Mouse (Mus musculus): ENCODE results near the gene Alg9. TPM values are rescaled to one million over a fixed set of nuclear protein-coding genes. Genes with fewer than 3 reads are reported as not detected.

The Alg9 gene
- polyA plus RNA-seq, 1 experiment from 2014 or later, result 35.9 TPM

DNA sequence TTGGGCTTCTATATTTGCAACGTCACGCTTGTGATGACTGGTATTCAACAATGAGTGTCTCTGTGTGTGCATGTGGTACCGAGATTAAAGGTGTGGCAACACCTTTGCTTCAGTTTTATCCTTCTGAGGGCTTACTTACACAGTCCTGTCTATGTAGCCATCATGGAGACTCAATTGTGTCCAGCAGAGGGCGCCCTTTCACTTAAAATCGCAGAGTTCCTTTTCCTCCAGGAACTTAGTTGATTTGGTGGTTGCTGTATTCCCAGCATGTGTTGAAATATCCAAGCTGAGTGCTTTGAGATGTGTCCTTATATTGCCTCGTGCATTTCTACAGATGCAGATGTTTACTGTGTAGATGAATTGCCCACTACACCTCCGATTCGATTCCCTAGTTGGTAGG, 74.4 kb downstream of the Alg9 start:
- ATAC-seq (replicated peaks; ENCODE audit: low FRiP score), result 0 out of 2 replicates have a peak, but pooled peaks have one; percentile 44
- Histone ChIP-seq H3K27me3 (no peaks in the 10 kb centered on the region), H3K36me3 (peaks cover 2% of the 10 kb centered on the region), H3K4me1 (peaks cover 65% of the 10 kb centered on the region), H3K27ac (0 out of 2 replicates have a peak overlapping the region, but pooled peaks have one; percentile 51), H3K4me3 (replicated peaks) (no peak overlapping the region), H3K9me3 (replicated peaks) (no peaks in the 10 kb centered on the region), H3K4me2 (no peak overlapping the region), H3K9ac (no peak overlapping the region)
- WGBS, result 22% methylated on average over 8 of the region's 8 CpGs

GRCm38 (mm10) chr9:50849755-50850154, 74.9 kb downstream of the Alg9 start:
- H3K4me3 ChIP-seq (replicated peaks), result no peak overlapping the region
- H3K36me3 ChIP-seq, result no peaks in the 10 kb centered on the region
- no peaks in the 10 kb centered on the region for H3K9me3 ChIP-seq (replicated peaks)
- 73% methylated on average over 9 of the region's 9 CpGs for WGBS
- H3K9ac ChIP-seq, result no peak overlapping the region
- H3K27me3 ChIP-seq, result no peaks in the 10 kb centered on the region
- ATAC-seq (replicated peaks; ENCODE audit: low FRiP score), result no peak
- no peak overlapping the region for H3K4me2 ChIP-seq
- H3K4me1 ChIP-seq, result peaks cover 68% of the 10 kb centered on the region
- 0 out of 2 replicates have a peak overlapping the region, but pooled peaks have one; percentile 18 for H3K27ac ChIP-seq

GRCm38 (mm10) chr9:50850271-50850670, 75.5 kb downstream of the Alg9 start:
- Histone ChIP-seq H3K4me2 (peak overlapping the region; percentile 32; the same call in 1 of the 2 replicates), H3K4me1 (peaks cover 63% of the 10 kb centered on the region), H3K4me3 (replicated peaks) (no peak overlapping the region), H3K9me3 (replicated peaks) (no peaks in the 10 kb centered on the region), H3K36me3 (no peaks in the 10 kb centered on the region), H3K27me3 (no peaks in the 10 kb centered on the region), H3K27ac (0 out of 2 replicates have a peak overlapping the region, but pooled peaks have one; percentile 18), H3K9ac (no peak overlapping the region)
- 35% methylated on average over 11 of the region's 11 CpGs for WGBS
- no peak for ATAC-seq (replicated peaks; ENCODE audit: low FRiP score)

- no peak for ATAC-seq (replicated peaks; ENCODE audit: low FRiP score)
- WGBS, result 63% methylated on average over 8 of the region's 8 CpGs
- peaks cover 59% of the 10 kb centered on the region for H3K4me1 ChIP-seq
- no peaks in the 10 kb centered on the region for H3K9me3 ChIP-seq (replicated peaks)
- no peak overlapping the region for H3K9ac ChIP-seq
- H3K27me3 ChIP-seq, result no peaks in the 10 kb centered on the region
- H3K27ac ChIP-seq, result no peak overlapping the region
- no peaks in the 10 kb centered on the region for H3K36me3 ChIP-seq
- H3K4me2 ChIP-seq, result peak overlapping the region; percentile 32; the same call in 1 of the 2 replicates
- H3K4me3 ChIP-seq (replicated peaks), result no peak overlapping the region
Measured at GRCm38 (mm10) chr9:50850713-50851112, 75.9 kb downstream of the Alg9 start.

DNA sequence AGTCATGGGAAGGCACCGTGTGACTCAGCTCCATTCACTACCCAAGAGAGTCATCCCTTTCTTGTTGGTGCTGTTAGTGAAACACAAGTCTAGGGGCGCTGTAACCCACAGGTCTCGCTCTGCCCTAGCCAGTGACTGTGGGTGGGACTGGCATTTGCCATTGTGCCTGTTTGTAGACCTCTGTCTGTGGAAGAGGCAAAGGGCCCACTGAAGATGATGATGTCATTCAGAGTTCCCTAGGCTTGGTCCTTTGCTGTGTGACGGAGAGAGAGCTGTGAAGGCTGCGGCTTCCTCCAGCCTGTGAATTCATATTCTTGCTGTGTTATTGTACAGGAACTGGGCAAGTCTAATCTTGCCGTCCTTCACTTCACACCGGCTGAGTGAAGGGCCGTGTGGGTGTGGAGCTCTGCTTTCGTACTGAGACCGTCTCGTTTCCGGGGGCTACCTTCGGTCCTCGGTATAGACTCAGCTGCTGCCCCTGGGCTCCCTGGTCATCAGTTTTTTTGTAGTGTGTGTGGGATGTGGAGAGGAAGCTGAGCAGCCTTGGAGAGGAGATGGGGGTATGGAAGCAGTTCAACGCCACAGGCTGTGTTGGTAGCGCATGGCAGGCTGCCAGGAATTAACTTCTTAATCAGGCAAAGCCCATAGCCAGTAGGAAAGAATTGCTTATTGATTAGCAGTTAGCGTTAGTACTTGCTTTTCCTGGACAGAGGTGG, 78.0 kb downstream of the Alg9 start:
- Histone ChIP-seq H3K4me3 (replicated peaks) (no peak overlapping the region), H3K9me3 (replicated peaks) (no peaks in the 10 kb centered on the region), H3K36me3 (no peaks in the 10 kb centered on the region), H3K9ac (no peak overlapping the region), H3K27ac (no peak overlapping the region; the same call in 1 of the 2 replicates), H3K4me2 (peak overlapping the region; percentile 35), H3K4me1 (peaks cover 54% of the 10 kb centered on the region), H3K27me3 (no peaks in the 10 kb centered on the region)
- 48% methylated on average over 17 of the region's 17 CpGs for WGBS
- ATAC-seq (replicated peaks; ENCODE audit: low FRiP score), result no peak

- 36% methylated on average over 8 of the region's 8 CpGs for WGBS
- peaks cover 51% of the 10 kb centered on the region for H3K4me1 ChIP-seq
Measured at GRCm38 (mm10) chr9:50854376-50854775, 79.6 kb downstream of the Alg9 start.

DNA sequence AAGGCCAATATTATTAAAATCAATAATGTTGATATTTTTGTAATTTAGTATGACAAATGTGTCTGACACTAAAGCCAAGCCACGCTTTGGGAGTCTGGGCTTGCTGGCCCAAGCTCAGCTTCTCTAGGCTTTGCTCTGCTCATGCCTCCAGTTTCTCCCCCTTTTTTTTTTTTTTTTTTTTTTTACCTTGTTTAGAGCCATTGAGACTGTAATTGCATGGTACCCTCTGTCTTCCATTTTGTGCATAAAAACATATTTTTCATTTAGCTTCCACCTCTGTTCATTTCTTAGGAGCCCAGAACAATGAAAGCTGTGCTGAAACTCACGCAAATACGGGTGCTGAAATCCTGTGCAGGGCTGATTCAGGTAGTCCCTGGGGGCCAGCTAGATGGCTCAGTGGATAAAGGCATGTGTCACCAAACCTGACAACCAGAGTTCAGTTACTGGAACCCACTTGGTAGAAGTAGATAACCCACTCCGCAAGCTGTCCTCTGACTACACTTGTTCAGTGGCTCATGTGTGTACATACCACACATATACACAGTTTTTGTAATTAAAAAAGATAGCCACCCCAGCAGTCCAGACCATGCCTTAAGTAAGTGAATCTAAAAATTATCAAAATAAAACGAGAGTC, 80.4 kb downstream of the Alg9 start:
- peaks cover 16% of the 10 kb centered on the region for H3K36me3 ChIP-seq
- no peaks in the 10 kb centered on the region for H3K9me3 ChIP-seq (replicated peaks)
- peaks cover 43% of the 10 kb centered on the region for H3K4me1 ChIP-seq
- H3K4me2 ChIP-seq, result no peak overlapping the region
- WGBS, result 89% methylated on average over 5 of the region's 5 CpGs
- H3K27ac ChIP-seq, result no peak overlapping the region
- H3K27me3 ChIP-seq, result no peaks in the 10 kb centered on the region
- no peak for ATAC-seq (replicated peaks; ENCODE audit: low FRiP score)
- no peak overlapping the region for H3K9ac ChIP-seq
- no peak overlapping the region for H3K4me3 ChIP-seq (replicated peaks)

More at GRCm38 (mm10) chr9:50854376-50854775, 79.6 kb downstream of the Alg9 start:
- Histone ChIP-seq H3K27ac (peak overlapping the region; percentile 58), H3K9me3 (replicated peaks) (no peaks in the 10 kb centered on the region), H3K36me3 (peaks cover 7% of the 10 kb centered on the region), H3K4me3 (replicated peaks) (no peak overlapping the region), H3K27me3 (no peaks in the 10 kb centered on the region), H3K4me2 (no peak overlapping the region), H3K9ac (0 out of 2 replicates have a peak overlapping the region, but pooled peaks have one; percentile 17)
- peak; percentile 44; the same call in 1 of the 2 replicates for ATAC-seq (replicated peaks; ENCODE audit: low FRiP score)

DNA sequence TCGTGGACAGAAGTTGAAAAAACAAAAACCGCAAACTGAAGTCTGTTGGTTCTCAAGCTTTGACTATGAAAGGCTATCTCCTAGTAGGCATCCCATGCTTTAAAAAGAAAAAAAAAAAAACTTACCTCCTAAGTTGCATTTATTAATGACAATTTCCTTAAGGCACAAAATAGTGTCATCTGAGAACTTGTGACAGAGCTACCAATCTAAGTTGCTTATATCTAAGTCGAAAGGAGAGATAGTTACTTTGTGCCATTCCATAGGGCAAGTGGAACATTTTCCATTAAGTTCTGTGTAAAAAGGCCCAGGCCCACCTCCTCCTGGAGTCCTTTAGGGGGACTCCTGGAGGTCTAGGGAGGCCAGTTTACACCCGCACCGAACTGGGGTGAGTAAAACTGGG, 81.0 kb downstream of the Alg9 start:
- peaks cover 21% of the 10 kb centered on the region for H3K36me3 ChIP-seq
- peak overlapping the region; percentile 83 for H3K4me2 ChIP-seq
- ATAC-seq (replicated peaks; ENCODE audit: low FRiP score), result no peak
- no peaks in the 10 kb centered on the region for H3K9me3 ChIP-seq (replicated peaks)
- 65% methylated on average over 5 of the region's 5 CpGs for WGBS
- peak overlapping the region; percentile 88; the same call in 1 of the 2 replicates for H3K4me3 ChIP-seq (replicated peaks)
- no peak overlapping the region for H3K9ac ChIP-seq
- H3K27me3 ChIP-seq, result no peaks in the 10 kb centered on the region
- H3K4me1 ChIP-seq, result peaks cover 38% of the 10 kb centered on the region
- peak overlapping the region; percentile 93 for H3K27ac ChIP-seq

GRCm38 (mm10) chr9:50856341-50857081, 81.7 kb downstream of the Alg9 start:
- WGBS, result under 1% methylated on average over 45 of the region's 45 CpGs
- H3K4me2 ChIP-seq, result peak overlapping the region; percentile 83
- H3K4me3 ChIP-seq (replicated peaks), result peak overlapping the region; percentile 88
- H3K9me3 ChIP-seq (replicated peaks), result no peaks in the 10 kb centered on the region
- peak overlapping the region; percentile 93 for H3K27ac ChIP-seq
- peaks cover 28% of the 10 kb centered on the region for H3K36me3 ChIP-seq
- peak; percentile 92 for ATAC-seq (replicated peaks; ENCODE audit: low FRiP score)
- peak overlapping the region; percentile 83 for H3K9ac ChIP-seq
- peaks cover 35% of the 10 kb centered on the region for H3K4me1 ChIP-seq
- H3K27me3 ChIP-seq, result no peaks in the 10 kb centered on the region

DNA sequence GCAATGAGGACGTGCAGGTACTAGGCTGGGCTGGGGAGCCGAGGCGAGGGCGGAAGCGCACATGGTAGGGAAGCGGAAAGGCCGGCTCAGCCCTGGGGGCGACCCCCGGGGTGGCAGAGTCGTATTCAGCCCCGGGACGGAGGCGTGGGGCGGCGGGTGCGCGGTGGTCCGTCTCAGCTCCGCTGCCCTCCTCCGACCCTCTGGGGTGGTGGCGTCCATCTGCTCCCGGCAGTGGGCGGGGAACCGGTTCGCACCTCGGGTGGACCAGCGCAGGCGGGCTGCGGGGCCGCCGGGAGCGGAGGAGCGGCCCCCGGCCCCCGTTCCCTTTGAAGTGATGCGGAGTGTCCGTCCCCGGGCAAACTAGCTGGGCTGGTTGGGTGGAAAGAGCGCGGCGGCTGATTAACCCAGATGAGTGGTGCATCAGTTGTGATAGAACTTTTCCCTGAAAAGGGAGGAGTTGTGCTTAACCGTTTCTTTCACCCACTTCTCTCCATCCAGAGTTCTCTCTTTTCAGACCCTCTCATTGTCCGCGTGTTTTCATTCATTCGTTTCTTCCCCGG, 82.3 kb downstream of the Alg9 start:
- no peaks in the 10 kb centered on the region for H3K9me3 ChIP-seq (replicated peaks)
- peak; percentile 74; the same call in 1 of the 2 replicates for ATAC-seq (replicated peaks; ENCODE audit: low FRiP score)
- H3K4me1 ChIP-seq, result peaks cover 35% of the 10 kb centered on the region
- peak overlapping the region; percentile 93 for H3K27ac ChIP-seq
- WGBS, result under 1% methylated on average over 46 of the region's 46 CpGs
- H3K4me3 ChIP-seq (replicated peaks), result peak overlapping the region; percentile 88
- H3K27me3 ChIP-seq, result no peaks in the 10 kb centered on the region
- peaks cover 35% of the 10 kb centered on the region for H3K36me3 ChIP-seq
- peak overlapping the region; percentile 83 for H3K4me2 ChIP-seq
- H3K9ac ChIP-seq, result peak overlapping the region; percentile 83

DNA sequence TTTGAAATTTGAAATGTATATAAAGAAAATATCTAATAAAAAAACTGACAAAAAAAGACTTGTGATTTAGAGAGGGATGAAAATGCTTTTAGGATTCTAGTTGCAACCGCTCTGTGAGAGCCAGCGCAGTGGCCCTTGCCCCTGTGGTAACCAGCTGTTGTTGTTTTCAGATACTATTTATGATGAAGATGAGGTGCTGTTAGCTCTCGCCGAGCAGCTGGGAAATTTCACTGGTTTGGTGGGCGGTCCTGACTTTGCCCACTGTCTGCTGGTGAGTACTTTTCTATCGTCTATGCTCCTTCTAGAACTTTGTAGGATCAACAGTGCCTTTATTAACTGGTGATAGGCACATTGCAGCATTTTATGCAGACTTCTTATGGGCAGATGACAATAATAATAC, 83.9 kb downstream of the Alg9 start:
- ATAC-seq (replicated peaks; ENCODE audit: low FRiP score), result no peak
- 76% methylated on average over 6 of the region's 6 CpGs for WGBS

More for the DNA sequence above, 83.9 kb downstream of the Alg9 start:
- Histone ChIP-seq H3K4me3 (replicated peaks) (no peak overlapping the region), H3K27ac (no peak overlapping the region), H3K9me3 (replicated peaks) (no peaks in the 10 kb centered on the region), H3K4me1 (peaks cover 23% of the 10 kb centered on the region), H3K36me3 (peaks cover 50% of the 10 kb centered on the region), H3K9ac (no peak overlapping the region), H3K4me2 (no peak overlapping the region), H3K27me3 (no peaks in the 10 kb centered on the region)

All from kidney, embryonic 15.5 days (tissue).